Mouse (Mus musculus): ENCODE results near the gene Pdgfb. TPM values are rescaled to one million over a fixed set of nuclear protein-coding genes. Genes with fewer than 3 reads are reported as not detected.

Pdgfb gene
- polyA plus RNA-seq, 1 experiment from 2014 or later, result 5.8 TPM

DNA sequence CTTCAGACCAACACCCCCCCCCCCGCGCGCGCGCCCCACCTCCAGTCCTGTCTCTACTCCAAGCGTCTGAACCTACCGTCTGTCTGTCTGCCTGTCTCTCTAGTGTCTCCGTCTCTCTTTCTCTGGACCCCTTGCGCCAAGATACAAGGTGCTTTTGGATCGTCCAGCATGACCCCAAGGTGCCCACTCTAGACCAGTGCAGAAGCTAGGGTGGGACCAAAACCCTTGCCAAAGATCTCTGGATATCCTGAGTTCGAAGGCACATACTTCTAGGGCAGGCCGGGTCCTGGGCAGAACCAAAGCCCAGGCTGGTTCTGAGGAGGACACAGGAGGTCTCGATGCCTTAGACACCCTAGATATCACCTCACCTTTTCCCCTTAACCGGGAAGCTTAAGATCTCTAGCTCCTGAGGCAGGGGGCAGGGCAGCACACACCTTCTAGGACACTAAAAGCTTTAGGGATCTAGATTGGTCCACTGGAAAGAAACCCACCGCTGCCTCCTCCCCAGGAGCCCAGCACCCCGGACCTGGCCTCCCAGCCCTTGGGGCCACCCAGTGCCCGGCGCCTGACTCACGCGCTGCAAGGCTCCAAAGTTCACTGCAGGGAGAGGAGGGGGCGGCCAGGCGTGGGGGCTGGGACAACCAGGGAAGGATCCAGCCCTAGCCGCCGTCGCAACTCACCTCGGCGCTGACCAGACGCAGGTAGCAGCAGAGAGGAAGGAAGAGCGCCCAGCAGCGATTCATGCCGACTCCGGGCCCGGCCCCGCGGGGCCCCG, 1.3 kb downstream of the Pdgfb start:
- H3K4me2 ChIP-seq, result peak overlapping the region; percentile 95
- peak overlapping the region; percentile 77 for H3K9ac ChIP-seq
- H3K27ac ChIP-seq (replicated peaks), result peak overlapping the region; percentile 80
- H3K9me3 ChIP-seq, result no peaks in the 10 kb centered on the region
- peaks cover 37% of the 10 kb centered on the region for H3K4me1 ChIP-seq (replicated peaks)
- H3K4me3 ChIP-seq, result peak overlapping the region; percentile 62
- under 1% methylated on average over 35 of the region's 36 CpGs for WGBS
- ATAC-seq (ENCODE audit: low FRiP score, low read depth), result peak; percentile 4; the same call in 1 of the 2 replicates
- H3K27me3 ChIP-seq, result peaks cover 24% of the 10 kb centered on the region
- H3K36me3 ChIP-seq, result no peaks in the 10 kb centered on the region

- WGBS, result under 1% methylated on average over 38 of the region's 60 CpGs
- peak; percentile 79 for ATAC-seq (ENCODE audit: low FRiP score, low read depth)
- H3K27me3 ChIP-seq, result peaks cover 24% of the 10 kb centered on the region
Measured at GRCm38 (mm10) chr15:80012527-80013201, 2.1 kb downstream of the Pdgfb start.

GRCm38 (mm10) chr15:80011778-80012526, 2.8 kb downstream of the Pdgfb start:
- peak; percentile 78 for ATAC-seq (ENCODE audit: low FRiP score, low read depth)

More at GRCm38 (mm10) chr15:80012527-80013201, 2.1 kb downstream of the Pdgfb start:
- H3K4me2 ChIP-seq, result peak overlapping the region; percentile 95
- peaks cover 37% of the 10 kb centered on the region for H3K4me1 ChIP-seq (replicated peaks)
- peak overlapping the region; percentile 62 for H3K4me3 ChIP-seq
- peak overlapping the region; percentile 80 for H3K27ac ChIP-seq (replicated peaks)
- H3K9me3 ChIP-seq, result no peaks in the 10 kb centered on the region
- H3K36me3 ChIP-seq, result no peaks in the 10 kb centered on the region
- peak overlapping the region; percentile 77 for H3K9ac ChIP-seq

DNA sequence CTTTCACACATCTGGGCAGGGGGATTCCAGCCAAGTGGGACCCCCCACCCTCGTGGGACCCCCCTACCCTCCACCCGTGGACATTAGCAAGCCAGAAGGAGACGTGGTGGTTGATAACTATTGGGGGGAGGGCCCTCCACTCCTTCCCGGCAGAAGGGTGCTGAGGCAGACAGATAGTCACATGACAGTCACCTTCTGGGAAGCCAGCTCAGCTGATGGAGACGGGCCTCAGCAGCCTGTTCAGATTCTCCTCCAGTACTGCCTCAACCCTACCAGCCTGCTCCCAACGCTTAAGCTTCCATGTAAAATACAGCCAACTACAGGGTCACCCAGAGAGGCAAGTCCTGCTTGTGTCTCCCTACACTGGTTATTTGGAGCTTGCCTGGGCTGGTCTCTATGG, 3.6 kb downstream of the Pdgfb start:
- Histone ChIP-seq H3K4me1 (replicated peaks) (peaks cover 37% of the 10 kb centered on the region), H3K4me3 (0 out of 2 replicates have a peak overlapping the region, but pooled peaks have one; percentile 62), H3K4me2 (peak overlapping the region; percentile 95), H3K9ac (no peak overlapping the region), H3K36me3 (no peaks in the 10 kb centered on the region), H3K27ac (replicated peaks) (no peak overlapping the region), H3K9me3 (no peaks in the 10 kb centered on the region), H3K27me3 (peaks cover 19% of the 10 kb centered on the region)
- whole genome bisulfite sequencing, result 37% methylated on average over 6 of the region's 6 CpGs
- ATAC-seq (ENCODE audit: low FRiP score, low read depth), result no peak

More at GRCm38 (mm10) chr15:80011778-80012526, 2.8 kb downstream of the Pdgfb start:
- peaks cover 24% of the 10 kb centered on the region for H3K27me3 ChIP-seq
- no peaks in the 10 kb centered on the region for H3K36me3 ChIP-seq
- peak overlapping the region; percentile 80 for H3K27ac ChIP-seq (replicated peaks)
- WGBS, result 2% methylated on average over 47 of the region's 56 CpGs
- no peaks in the 10 kb centered on the region for H3K9me3 ChIP-seq
- H3K9ac ChIP-seq, result peak overlapping the region; percentile 77
- peak overlapping the region; percentile 95 for H3K4me2 ChIP-seq
- peaks cover 37% of the 10 kb centered on the region for H3K4me1 ChIP-seq (replicated peaks)
- peak overlapping the region; percentile 62 for H3K4me3 ChIP-seq

GRCm38 (mm10) chr15:80010182-80010558, 4.6 kb downstream of the Pdgfb start:
- peaks cover 9% of the 10 kb centered on the region for H3K27me3 ChIP-seq
- no peak overlapping the region for H3K27ac ChIP-seq (replicated peaks)

DNA sequence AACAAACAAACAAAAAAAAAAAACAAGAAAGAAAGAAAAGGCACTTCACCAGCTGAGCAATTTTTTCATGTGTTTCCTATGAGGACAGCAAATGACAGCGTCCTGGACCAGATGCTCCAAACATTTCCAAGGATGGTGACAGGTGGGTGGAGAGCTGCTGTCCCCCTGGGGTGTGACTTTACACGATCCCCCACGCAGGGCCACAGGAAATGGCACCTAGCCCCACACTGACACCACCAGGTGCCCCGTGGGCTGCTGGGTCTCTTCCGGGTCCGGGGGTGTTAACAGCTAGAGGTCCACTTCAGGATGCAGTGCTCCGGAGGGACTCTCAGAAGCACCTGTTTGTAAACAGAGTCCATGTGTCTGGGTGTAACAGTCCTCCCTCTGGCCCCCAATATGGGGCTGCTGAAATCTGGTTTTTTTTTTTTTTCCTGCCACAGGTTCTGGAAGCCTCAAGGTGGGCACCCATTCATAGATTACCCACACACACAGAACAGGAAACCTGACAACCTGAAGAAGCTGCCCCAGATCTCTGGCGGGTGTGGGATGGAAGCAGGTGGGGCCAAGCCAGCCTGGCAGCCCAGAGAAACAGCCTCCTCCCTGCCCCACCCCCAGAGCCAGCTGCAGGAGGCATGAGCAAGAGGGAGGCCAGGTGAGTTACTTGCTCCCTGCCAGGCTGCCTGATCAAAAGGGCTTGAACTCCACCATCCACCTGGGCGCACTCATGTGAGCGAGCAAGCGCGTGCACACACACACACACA, 5.2 kb downstream of the Pdgfb start:
- no peak overlapping the region for H3K4me2 ChIP-seq
- H3K27ac ChIP-seq (replicated peaks), result no peak overlapping the region
- peaks cover 30% of the 10 kb centered on the region for H3K4me1 ChIP-seq (replicated peaks)
- ATAC-seq (ENCODE audit: low FRiP score, low read depth), result no peak
- no peak overlapping the region for H3K9ac ChIP-seq
- peaks cover 4% of the 10 kb centered on the region; the same call in 1 of the 2 replicates for H3K27me3 ChIP-seq
- 47% methylated on average over 10 of the region's 12 CpGs for WGBS
- H3K4me3 ChIP-seq, result no peak overlapping the region
- H3K9me3 ChIP-seq, result no peaks in the 10 kb centered on the region
- H3K36me3 ChIP-seq, result no peaks in the 10 kb centered on the region

More at GRCm38 (mm10) chr15:80010182-80010558, 4.6 kb downstream of the Pdgfb start:
- Histone ChIP-seq H3K9me3 (no peaks in the 10 kb centered on the region), H3K4me3 (no peak overlapping the region), H3K9ac (no peak overlapping the region), H3K4me2 (peak overlapping the region; percentile 26), H3K4me1 (replicated peaks) (peaks cover 31% of the 10 kb centered on the region), H3K36me3 (no peaks in the 10 kb centered on the region)
- WGBS, result 18% methylated on average over 7 of the region's 7 CpGs
- ATAC-seq (ENCODE audit: low FRiP score, low read depth), result no peak

GRCm38 (mm10) chr15:80008461-80008860, 6.3 kb downstream of the Pdgfb start:
- no peak overlapping the region for H3K9ac ChIP-seq
- no peak overlapping the region for H3K27ac ChIP-seq (replicated peaks)
- H3K4me3 ChIP-seq, result no peak overlapping the region
- WGBS, result 83% methylated on average over 6 of the region's 6 CpGs
- H3K36me3 ChIP-seq, result no peaks in the 10 kb centered on the region
- no peak for ATAC-seq (ENCODE audit: low FRiP score, low read depth)
- no peaks in the 10 kb centered on the region for H3K9me3 ChIP-seq
- H3K27me3 ChIP-seq, result no peaks in the 10 kb centered on the region
- H3K4me1 ChIP-seq (replicated peaks), result peaks cover 21% of the 10 kb centered on the region
- no peak overlapping the region for H3K4me2 ChIP-seq

GRCm38 (mm10) chr15:80006156-80006555, 8.6 kb downstream of the Pdgfb start:
- Histone ChIP-seq H3K36me3 (no peaks in the 10 kb centered on the region), H3K4me2 (no peak overlapping the region), H3K27ac (replicated peaks) (no peak overlapping the region), H3K4me3 (no peak overlapping the region), H3K27me3 (no peaks in the 10 kb centered on the region), H3K9me3 (no peaks in the 10 kb centered on the region), H3K4me1 (replicated peaks) (peaks cover 7% of the 10 kb centered on the region), H3K9ac (no peak overlapping the region)
- 87% methylated on average over 7 of the region's 7 CpGs for WGBS
- ATAC-seq (ENCODE audit: low FRiP score, low read depth), result no peak

DNA sequence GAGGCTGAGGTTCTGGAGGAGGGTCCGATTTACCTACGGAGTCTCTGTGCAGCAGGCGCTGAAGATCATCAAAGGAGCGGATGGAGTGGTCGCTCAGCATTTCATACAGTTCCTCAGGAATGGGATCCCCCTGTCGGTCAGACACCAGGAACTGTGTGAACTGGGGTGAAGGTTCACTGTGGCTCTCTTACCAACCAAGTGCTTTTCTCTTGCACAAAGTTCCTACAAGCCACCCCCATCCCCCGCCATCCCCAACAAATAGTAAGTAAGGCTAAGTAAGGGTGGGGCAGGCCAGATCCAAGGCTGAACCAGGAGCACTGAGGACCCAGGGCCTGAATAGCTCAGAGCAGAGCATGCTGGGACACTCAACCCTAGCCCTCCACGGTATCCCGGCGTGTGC, 9.3 kb downstream of the Pdgfb start:
- Histone ChIP-seq H3K9me3 (no peaks in the 10 kb centered on the region), H3K4me2 (no peak overlapping the region), H3K36me3 (no peaks in the 10 kb centered on the region), H3K4me1 (replicated peaks) (peaks cover 7% of the 10 kb centered on the region), H3K4me3 (no peak overlapping the region), H3K27me3 (no peaks in the 10 kb centered on the region), H3K9ac (no peak overlapping the region), H3K27ac (replicated peaks) (no peak overlapping the region)
- no peak for ATAC-seq (ENCODE audit: low FRiP score, low read depth)
- 81% methylated on average over 10 of the region's 10 CpGs for WGBS

GRCm38 (mm10) chr15:80004644-80005340, 10.0 kb downstream of the Pdgfb start:
- H3K9me3 ChIP-seq, result no peaks in the 10 kb centered on the region
- H3K27ac ChIP-seq (replicated peaks), result no peak overlapping the region
- no peaks in the 10 kb centered on the region for H3K36me3 ChIP-seq
- no peaks in the 10 kb centered on the region for H3K27me3 ChIP-seq
- H3K4me2 ChIP-seq, result no peak overlapping the region
- no peak overlapping the region for H3K4me3 ChIP-seq
- peaks cover 7% of the 10 kb centered on the region for H3K4me1 ChIP-seq (replicated peaks)
- H3K9ac ChIP-seq, result no peak overlapping the region
- 0 out of 2 replicates have a peak, but pooled peaks have one; percentile 34 for ATAC-seq (ENCODE audit: low FRiP score, low read depth)
- 14% methylated on average over 14 of the region's 14 CpGs for WGBS

- H3K4me1 ChIP-seq (replicated peaks), result peaks cover 7% of the 10 kb centered on the region
- no peak for ATAC-seq (ENCODE audit: low FRiP score, low read depth)
- 17% methylated on average over 2 of the region's 2 CpGs for WGBS
- H3K36me3 ChIP-seq, result no peaks in the 10 kb centered on the region
- H3K4me3 ChIP-seq, result no peak overlapping the region
- H3K9ac ChIP-seq, result no peak overlapping the region
- H3K9me3 ChIP-seq, result no peaks in the 10 kb centered on the region
- no peak overlapping the region for H3K27ac ChIP-seq (replicated peaks)
- H3K27me3 ChIP-seq, result no peaks in the 10 kb centered on the region
- H3K4me2 ChIP-seq, result no peak overlapping the region
Measured at GRCm38 (mm10) chr15:80003581-80003980, 11.2 kb downstream of the Pdgfb start.

All from hindbrain, embryonic 15.5 days (tissue).